Mouse (Mus musculus) liver, embryonic 14.5 days (tissue): ENCODE results near the gene Rnasek.

ENCODE experiments used
- CTCF ChIP-seq: IDR thresholded peaks from 2 replicates; pipeline ENCODE4 v1.5.1; 2016; ENCODE audit warnings: antibody characterized with exemption, low read depth, control low read depth
- EP300 ChIP-seq: IDR thresholded peaks from 2 replicates; pipeline ENCODE4 v1.6.1; 2016; ENCODE audit warnings: antibody characterized with exemption, low read depth

DNA sequence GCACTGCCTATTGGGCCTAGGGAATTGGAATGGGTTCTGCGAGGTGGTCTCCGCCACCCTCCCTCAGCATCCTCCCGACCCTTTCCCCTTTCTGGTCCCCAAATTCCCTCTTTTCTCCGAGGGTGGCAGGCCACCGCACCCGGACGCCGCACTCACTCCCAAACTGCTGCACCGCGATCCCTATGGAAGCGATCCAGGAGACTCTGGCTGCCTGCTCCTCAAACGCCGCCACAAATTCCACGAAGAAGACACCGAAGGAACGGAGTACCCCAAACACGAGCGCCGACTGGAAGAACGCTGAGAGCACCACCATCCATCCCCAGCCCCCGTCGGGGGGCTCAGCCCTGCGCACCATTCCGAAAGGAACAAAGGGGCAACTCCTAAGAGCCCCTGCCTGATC, 19.3 kb downstream of the Rnasek start:
- TF ChIP-seq CTCF (no peak; the same call in 1 of the 2 replicates), EP300 (no peak)
